Mouse (Mus musculus): ENCODE results near the gene Podxl.

Gene Podxl

GRCm38 (mm10) chr6:31563235-31564181 lies at the start of gene Podxl:
Podxl (minus strand) TSS chr6:31563981.
- in situ Hi-C loops (cut with MboI; ENCODE audit: low pct_unique_long_range_greater_than_20kb in 1 of 2, low sequenced_read_pairs in 2 of 2, unreplicated experiment in 1 of 2) = no loop called here

GRCm38 (mm10) chr6:31612560-31613270 lies 48.9 kb upstream of the Podxl start:
- in situ Hi-C loops (cut with MboI; ENCODE audit: low pct_unique_long_range_greater_than_20kb in 1 of 2, low sequenced_read_pairs in 2 of 2, unreplicated experiment in 1 of 2) = no loop called here

GRCm38 (mm10) chr6:31606429-31606828 lies 42.6 kb upstream of the Podxl start:
- in situ Hi-C loops (cut with MboI; ENCODE audit: low pct_unique_long_range_greater_than_20kb in 1 of 2, low sequenced_read_pairs in 2 of 2, unreplicated experiment in 1 of 2) = no loop called here

GRCm38 (mm10) chr6:31604629-31605265 lies 41.0 kb upstream of the Podxl start:
- in situ Hi-C loops (cut with MboI; ENCODE audit: low pct_unique_long_range_greater_than_20kb in 1 of 2, low sequenced_read_pairs in 2 of 2, unreplicated experiment in 1 of 2) = no loop called here

GRCm38 (mm10) chr6:31602489-31602888 lies 38.7 kb upstream of the Podxl start:
- in situ Hi-C loops (cut with MboI; ENCODE audit: low pct_unique_long_range_greater_than_20kb in 1 of 2, low sequenced_read_pairs in 2 of 2, unreplicated experiment in 1 of 2) = no loop called here

GRCm38 (mm10) chr6:31601131-31601530 lies 37.4 kb upstream of the Podxl start:
- in situ Hi-C loops (cut with MboI; ENCODE audit: low pct_unique_long_range_greater_than_20kb in 1 of 2, low sequenced_read_pairs in 2 of 2, unreplicated experiment in 1 of 2) = no loop called here

- in situ Hi-C loops (cut with MboI; ENCODE audit: low pct_unique_long_range_greater_than_20kb in 1 of 2, low sequenced_read_pairs in 2 of 2, unreplicated experiment in 1 of 2) = no loop called here
These were observed 36.1 kb upstream of the Podxl start for GRCm38 (mm10) chr6:31599863-31600262.

- in situ Hi-C loops (cut with MboI; ENCODE audit: low pct_unique_long_range_greater_than_20kb in 1 of 2, low sequenced_read_pairs in 2 of 2, unreplicated experiment in 1 of 2) = no loop called here
These were observed 34.6 kb upstream of the Podxl start for GRCm38 (mm10) chr6:31598349-31598911.

GRCm38 (mm10) chr6:31597136-31597460 lies 33.3 kb upstream of the Podxl start:
- in situ Hi-C loops (cut with MboI; ENCODE audit: low pct_unique_long_range_greater_than_20kb in 1 of 2, low sequenced_read_pairs in 2 of 2, unreplicated experiment in 1 of 2) = no loop called here

- in situ Hi-C loops (cut with MboI; ENCODE audit: low pct_unique_long_range_greater_than_20kb in 1 of 2, low sequenced_read_pairs in 2 of 2, unreplicated experiment in 1 of 2) = no loop called here
These were observed 32.8 kb upstream of the Podxl start for GRCm38 (mm10) chr6:31596346-31597135.

GRCm38 (mm10) chr6:31592579-31593238 lies 28.9 kb upstream of the Podxl start:
- in situ Hi-C loops (cut with MboI; ENCODE audit: low pct_unique_long_range_greater_than_20kb in 1 of 2, low sequenced_read_pairs in 2 of 2, unreplicated experiment in 1 of 2) = no loop called here

GRCm38 (mm10) chr6:31592128-31592527 lies 28.3 kb upstream of the Podxl start:
- in situ Hi-C loops (cut with MboI; ENCODE audit: low pct_unique_long_range_greater_than_20kb in 1 of 2, low sequenced_read_pairs in 2 of 2, unreplicated experiment in 1 of 2) = no loop called here

- in situ Hi-C loops (cut with MboI; ENCODE audit: low pct_unique_long_range_greater_than_20kb in 1 of 2, low sequenced_read_pairs in 2 of 2, unreplicated experiment in 1 of 2) = no loop called here
These were observed 27.9 kb upstream of the Podxl start for GRCm38 (mm10) chr6:31591676-31592075.

- in situ Hi-C loops (cut with MboI; ENCODE audit: low pct_unique_long_range_greater_than_20kb in 1 of 2, low sequenced_read_pairs in 2 of 2, unreplicated experiment in 1 of 2) = no loop called here
These were observed 27.0 kb upstream of the Podxl start for GRCm38 (mm10) chr6:31590754-31591153.

GRCm38 (mm10) chr6:31589268-31589667 lies 25.5 kb upstream of the Podxl start:
- in situ Hi-C loops (cut with MboI; ENCODE audit: low pct_unique_long_range_greater_than_20kb in 1 of 2, low sequenced_read_pairs in 2 of 2, unreplicated experiment in 1 of 2) = no loop called here

GRCm38 (mm10) chr6:31587655-31588054 lies 23.9 kb upstream of the Podxl start:
- in situ Hi-C loops (cut with MboI; ENCODE audit: low pct_unique_long_range_greater_than_20kb in 1 of 2, low sequenced_read_pairs in 2 of 2, unreplicated experiment in 1 of 2) = no loop called here

- in situ Hi-C loops (cut with MboI; ENCODE audit: low pct_unique_long_range_greater_than_20kb in 1 of 2, low sequenced_read_pairs in 2 of 2, unreplicated experiment in 1 of 2) = no loop called here
These were observed 22.3 kb upstream of the Podxl start for GRCm38 (mm10) chr6:31586127-31586526.

GRCm38 (mm10) chr6:31576151-31576550 lies 12.4 kb upstream of the Podxl start:
- in situ Hi-C loops (cut with MboI; ENCODE audit: low pct_unique_long_range_greater_than_20kb in 1 of 2, low sequenced_read_pairs in 2 of 2, unreplicated experiment in 1 of 2) = no loop called here

All from mouse embryonic stem cell (cell line).